Mouse (Mus musculus) frontal cortex, adult 2 months (tissue): Measurements from ENCODE around the gene Zfp493. TPM values are rescaled to one million over a fixed set of nuclear protein-coding genes. Genes with fewer than 3 reads are reported as not detected.

ENCODE experiments used
- polyA plus RNA-seq: library from polyadenylated mRNA; depleted of rRNA; stranded (reverse); fragments of >200 nt; gene quantifications from 2 replicates; pipeline ENCODE4 v1.2.3, GENCODE M21; 2012; rRNA removed

Zfp493 gene
- polyA plus RNA-seq, 1 experiment = 2.4 TPM

Other genes starting within 250 kb of the Zfp493 start
- gene Zfp748, start 225.9 kb upstream of the Zfp493 start, polyA plus RNA-seq = 4.6 and 5.3 TPM in 2 replicates
- gene Zfp729b, start 170.0 kb upstream of the Zfp493 start, polyA plus RNA-seq = 3.0 and 4.1 TPM in 2 replicates
- gene Gm49345, start 141.9 kb upstream of the Zfp493 start, polyA plus RNA-seq = not detected in 2 replicates
- 3.1 and 4.1 TPM in 2 replicates for gene Zfp729a, start 141.9 kb upstream of the Zfp493 start, polyA plus RNA-seq
- 12.4 and 14.3 TPM in 2 replicates for gene Zfp738, start 92.6 kb upstream of the Zfp493 start, polyA plus RNA-seq
- 4.5 and 5.0 TPM in 2 replicates for gene Zfp65, start 50.5 kb upstream of the Zfp493 start, polyA plus RNA-seq
- gene Zfp85, start 24.5 kb upstream of the Zfp493 start, polyA plus RNA-seq = 3.1 and 3.9 TPM in 2 replicates
- gene Zfp273, start 34.0 kb downstream of the Zfp493 start, polyA plus RNA-seq = 5.4 and 5.6 TPM in 2 replicates
- gene Gm10037, start 51.4 kb downstream of the Zfp493 start, polyA plus RNA-seq = 16.6 and 17.4 TPM in 2 replicates
- gene BC048507, start 83.6 kb downstream of the Zfp493 start, polyA plus RNA-seq = 0.36 TPM in 1 of 2 replicates, not detected in the other